Mouse (Mus musculus) inflammation-experienced regulatory T-cells, adult 16 weeks (primary cell): ENCODE data around the gene Tab2. TPM values are rescaled to one million over a fixed set of nuclear protein-coding genes. Genes with fewer than 3 reads are reported as not detected.

Source experiments
- polyA plus RNA-seq: library from polyadenylated mRNA; unstranded; fragments of 100-300 nt; shearing (Covaris generic); gene quantifications from one replicate; pipeline ENCODE4 v1.2.1, GENCODE M21; 2017

Gene Tab2
- polyA plus RNA-seq, result 14.8 TPM

DNA sequence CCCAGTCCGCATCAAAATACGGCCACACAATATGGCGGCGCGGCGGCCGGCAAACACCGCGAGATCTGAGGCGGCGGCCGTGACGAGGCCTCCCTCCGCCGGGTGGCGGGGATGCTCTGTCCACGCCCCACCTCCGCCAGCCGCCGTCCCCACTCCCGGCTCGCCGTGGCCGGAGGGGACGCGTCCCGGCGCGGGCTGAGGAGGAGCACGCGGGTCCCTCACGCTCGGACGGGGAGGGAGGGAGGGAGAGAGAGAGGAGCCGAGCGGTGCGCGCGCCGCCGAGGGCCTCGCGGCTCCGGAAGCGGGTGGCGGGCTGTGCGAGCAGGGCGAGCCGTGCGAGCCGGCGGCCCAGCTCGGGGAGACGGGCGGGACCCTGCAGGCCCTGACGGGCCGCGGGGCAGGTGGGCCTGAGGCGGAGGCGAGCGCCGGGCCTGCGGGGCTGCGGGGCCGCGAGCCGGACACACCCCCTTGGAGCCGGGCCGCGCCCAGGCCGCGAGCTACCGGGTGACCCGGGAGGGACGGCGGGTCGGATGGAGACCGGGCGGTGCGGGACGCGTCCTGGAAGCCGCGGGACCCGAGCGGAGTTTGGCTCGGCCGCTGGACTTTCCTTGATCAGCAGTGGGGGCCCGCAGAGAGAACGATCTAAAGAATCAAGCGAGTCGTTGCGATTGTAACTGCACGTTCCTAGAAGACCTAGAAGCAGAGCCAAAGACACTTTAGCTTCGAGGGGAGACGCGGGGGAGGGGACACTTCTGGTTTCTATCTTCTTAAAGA lies at the start of gene Tab2:
Tab2 (minus strand) TSS at position 3 of the 774 bp plus-strand sequence.

Other genes with a start within 250 kb of the Tab2 start
- 88.2 TPM for gene Katna1, start 230.2 kb downstream of the Tab2 start, polyA plus RNA-seq
- 82.8 TPM for gene Ginm1, start 163.4 kb downstream of the Tab2 start, polyA plus RNA-seq
- 107 TPM for gene Ppil4, start 163.3 kb downstream of the Tab2 start, polyA plus RNA-seq
- 27.5 TPM for gene Zc3h12d, start 123.8 kb downstream of the Tab2 start, polyA plus RNA-seq